Mouse (Mus musculus): ENCODE data around the gene Wnk1. TPM values are rescaled to one million over a fixed set of nuclear protein-coding genes. Genes with fewer than 3 reads are reported as not detected.

Gene Wnk1
- polyA plus RNA-seq, 1 experiment from 2014 or later, result 40.6 TPM

DNA sequence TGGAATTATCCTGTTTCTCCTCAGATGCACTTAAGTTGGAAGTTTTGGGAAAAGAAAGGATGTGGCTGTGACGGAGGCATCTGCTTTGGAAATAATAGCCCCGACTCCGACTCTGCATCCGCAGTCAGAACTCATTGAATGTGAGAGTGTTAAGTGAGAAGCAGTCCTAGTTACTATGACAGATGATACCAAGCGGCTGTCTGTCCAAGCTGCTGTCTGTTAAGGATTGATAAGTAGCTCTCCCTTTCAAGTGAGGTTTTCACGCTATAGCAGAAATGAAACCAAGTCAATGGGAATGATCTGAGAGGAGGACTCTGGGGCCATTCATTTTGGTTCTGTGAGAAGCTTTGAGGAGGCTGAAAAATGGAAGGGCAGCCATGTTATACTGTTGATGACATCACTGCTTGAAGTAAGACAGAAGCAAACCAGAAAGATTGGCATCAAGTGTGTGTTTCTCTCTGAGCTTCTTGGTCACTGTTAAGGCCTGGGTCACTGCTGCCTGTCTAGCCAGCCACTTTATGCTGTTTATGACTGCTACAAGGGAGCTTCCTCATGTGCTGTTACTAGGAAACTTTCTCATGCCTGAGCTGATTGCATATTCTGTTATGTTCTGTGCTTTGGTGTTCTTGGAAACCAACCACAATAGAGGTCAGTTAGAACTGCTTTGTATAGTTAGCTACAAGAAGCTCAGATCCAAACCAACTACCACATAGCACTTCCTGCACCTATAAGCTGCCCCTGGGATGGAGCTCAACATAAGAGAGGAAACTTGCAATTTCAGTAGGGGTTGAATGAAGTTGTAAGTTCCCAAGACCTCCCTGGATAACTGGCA is 38.4 kb upstream of the Wnk1 start:
- H3K4me2 ChIP-seq (ENCODE audit: low read length), result no peak overlapping the region
- H3K36me3 ChIP-seq (ENCODE audit: control insufficient read depth, insufficient read depth, low read length), result no peaks in the 10 kb centered on the region
- no peak for ATAC-seq
- no peak overlapping the region for H3K4me3 ChIP-seq (ENCODE audit: low read depth, low read length)
- no peaks in the 10 kb centered on the region for H3K27me3 ChIP-seq (ENCODE audit: control insufficient read depth, insufficient read depth, low read depth, low read length)
- WGBS, result 89% methylated on average over 6 of the region's 6 CpGs
- no peak overlapping the region for H3K9ac ChIP-seq (ENCODE audit: low read depth, low read length)
- no peak overlapping the region for H3K27ac ChIP-seq (ENCODE audit: low read length)
- H3K9me3 ChIP-seq (replicated peaks; ENCODE audit: control insufficient read depth, low read length, poor library complexity, severe bottlenecking), result no peaks in the 10 kb centered on the region
- no peaks in the 10 kb centered on the region for H3K4me1 ChIP-seq (ENCODE audit: control insufficient read depth, insufficient read depth, low read length)

DNA sequence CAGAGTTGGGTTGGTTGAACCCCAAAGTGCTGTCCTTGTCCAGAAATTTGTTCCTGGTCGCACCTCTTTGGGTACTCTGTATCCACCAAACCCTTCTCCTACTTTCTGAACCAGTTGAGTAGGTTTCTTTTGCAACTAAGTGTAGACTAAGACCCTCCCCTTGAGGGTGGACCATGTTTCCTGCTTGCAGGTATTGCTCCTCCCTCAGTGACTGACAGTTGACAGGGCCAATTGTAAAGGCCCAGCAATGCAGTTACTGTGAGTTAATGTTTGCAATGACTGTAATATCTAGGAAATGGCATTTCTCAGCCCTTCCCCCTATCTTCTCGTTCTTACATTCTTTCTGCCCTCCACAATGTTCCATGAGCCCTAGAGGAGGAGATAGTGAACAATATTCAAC is 34.2 kb upstream of the Wnk1 start:
- Histone ChIP-seq H3K4me1 (ENCODE audit: control insufficient read depth, insufficient read depth, low read length) (no peaks in the 10 kb centered on the region), H3K9me3 (replicated peaks; ENCODE audit: control insufficient read depth, low read length, poor library complexity, severe bottlenecking) (no peaks in the 10 kb centered on the region), H3K27me3 (ENCODE audit: control insufficient read depth, insufficient read depth, low read depth, low read length) (no peaks in the 10 kb centered on the region), H3K4me3 (ENCODE audit: low read depth, low read length) (no peak overlapping the region), H3K4me2 (ENCODE audit: low read length) (no peak overlapping the region), H3K9ac (ENCODE audit: low read depth, low read length) (no peak overlapping the region), H3K27ac (ENCODE audit: low read length) (no peak overlapping the region), H3K36me3 (ENCODE audit: control insufficient read depth, insufficient read depth, low read length) (no peaks in the 10 kb centered on the region)
- 87% methylated on average over 2 of the region's 2 CpGs for WGBS
- ATAC-seq, result no peak

DNA sequence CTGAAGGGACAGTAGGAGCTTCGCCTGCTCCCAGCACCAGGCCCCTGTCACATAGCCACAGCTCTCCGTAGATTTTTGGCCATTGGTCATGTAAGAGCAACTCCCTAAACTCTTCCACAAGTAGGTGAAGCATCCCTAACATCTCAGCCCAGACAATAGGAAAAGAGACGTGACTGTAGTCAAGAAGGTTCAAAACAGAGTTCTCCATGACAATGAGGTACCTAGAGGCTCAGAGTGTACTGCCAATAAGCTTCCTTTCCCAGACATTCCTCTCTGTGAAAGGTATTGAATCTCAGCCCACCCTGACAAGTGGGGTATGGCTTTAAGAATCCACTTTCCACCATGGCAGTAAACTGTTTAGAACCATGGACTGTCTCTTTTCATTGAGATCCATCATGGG is 31.1 kb upstream of the Wnk1 start:
- 85% methylated on average over 3 of the region's 3 CpGs for WGBS
- no peak overlapping the region for H3K4me2 ChIP-seq (ENCODE audit: low read length)

DNA sequence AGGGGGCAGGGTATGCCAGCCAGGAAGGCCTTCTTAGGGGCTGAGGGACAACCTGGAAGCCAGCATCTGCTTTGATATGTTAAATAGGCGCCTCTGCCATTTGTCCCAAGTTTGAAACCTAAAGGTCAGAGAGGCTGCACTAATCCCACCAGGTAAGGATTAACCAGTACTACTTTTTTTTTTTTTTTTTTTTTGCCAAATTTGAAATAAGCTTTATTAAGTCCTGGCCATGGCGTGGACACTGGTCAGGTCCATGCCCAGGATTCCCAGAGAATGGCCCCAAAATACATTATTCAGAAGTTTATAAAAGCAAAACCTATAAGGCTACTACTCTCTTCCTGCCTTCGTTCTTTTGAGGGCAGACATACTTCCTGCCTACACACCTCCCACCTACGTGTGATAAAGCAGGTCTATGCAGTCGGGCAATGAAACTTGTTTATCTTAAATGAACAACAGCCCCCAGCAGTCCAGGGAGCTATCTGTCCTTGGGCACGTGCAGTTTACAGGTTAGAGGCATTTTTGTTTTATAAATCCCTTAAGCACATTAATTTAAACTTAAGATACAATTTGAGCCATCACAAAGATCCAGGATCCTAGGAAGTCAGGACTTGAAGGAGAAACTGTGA is 27.2 kb upstream of the Wnk1 start:
- no peaks in the 10 kb centered on the region for H3K4me1 ChIP-seq (ENCODE audit: control insufficient read depth, insufficient read depth, low read length)
- no peak for ATAC-seq
- no peak overlapping the region for H3K4me3 ChIP-seq (ENCODE audit: low read depth, low read length)
- H3K27me3 ChIP-seq (ENCODE audit: control insufficient read depth, insufficient read depth, low read depth, low read length), result no peaks in the 10 kb centered on the region
- H3K4me2 ChIP-seq (ENCODE audit: low read length), result no peak overlapping the region
- no peaks in the 10 kb centered on the region for H3K9me3 ChIP-seq (replicated peaks; ENCODE audit: control insufficient read depth, low read length, poor library complexity, severe bottlenecking)
- no peak overlapping the region for H3K27ac ChIP-seq (ENCODE audit: low read length)
- no peaks in the 10 kb centered on the region for H3K36me3 ChIP-seq (ENCODE audit: control insufficient read depth, insufficient read depth, low read length)
- H3K9ac ChIP-seq (ENCODE audit: low read depth, low read length), result no peak overlapping the region
- 77% methylated on average over 6 of the region's 6 CpGs for WGBS

More for the DNA sequence above, 31.1 kb upstream of the Wnk1 start:
- no peaks in the 10 kb centered on the region for H3K27me3 ChIP-seq (ENCODE audit: control insufficient read depth, insufficient read depth, low read depth, low read length)
- no peak overlapping the region for H3K27ac ChIP-seq (ENCODE audit: low read length)
- no peaks in the 10 kb centered on the region for H3K4me1 ChIP-seq (ENCODE audit: control insufficient read depth, insufficient read depth, low read length)
- H3K36me3 ChIP-seq (ENCODE audit: control insufficient read depth, insufficient read depth, low read length), result no peaks in the 10 kb centered on the region
- no peak overlapping the region for H3K4me3 ChIP-seq (ENCODE audit: low read depth, low read length)
- no peak for ATAC-seq
- H3K9me3 ChIP-seq (replicated peaks; ENCODE audit: control insufficient read depth, low read length, poor library complexity, severe bottlenecking), result no peaks in the 10 kb centered on the region
- no peak overlapping the region for H3K9ac ChIP-seq (ENCODE audit: low read depth, low read length)

GRCm38 (mm10) chr6:120064627-120065026 is 26.2 kb upstream of the Wnk1 start:
- H3K27ac ChIP-seq (ENCODE audit: low read length), result no peak overlapping the region
- H3K4me2 ChIP-seq (ENCODE audit: low read length), result no peak overlapping the region
- H3K36me3 ChIP-seq (ENCODE audit: control insufficient read depth, insufficient read depth, low read length), result no peaks in the 10 kb centered on the region
- H3K9ac ChIP-seq (ENCODE audit: low read depth, low read length), result no peak overlapping the region
- no peaks in the 10 kb centered on the region for H3K4me1 ChIP-seq (ENCODE audit: control insufficient read depth, insufficient read depth, low read length)
- no peak overlapping the region for H3K4me3 ChIP-seq (ENCODE audit: low read depth, low read length)
- no peak for ATAC-seq
- H3K27me3 ChIP-seq (ENCODE audit: control insufficient read depth, insufficient read depth, low read depth, low read length), result no peaks in the 10 kb centered on the region
- 41% methylated on average over 2 of the region's 2 CpGs for WGBS
- H3K9me3 ChIP-seq (replicated peaks; ENCODE audit: control insufficient read depth, low read length, poor library complexity, severe bottlenecking), result no peaks in the 10 kb centered on the region

GRCm38 (mm10) chr6:120062934-120063333 is 24.5 kb upstream of the Wnk1 start:
- no peaks in the 10 kb centered on the region for H3K36me3 ChIP-seq (ENCODE audit: control insufficient read depth, insufficient read depth, low read length)
- no peak overlapping the region for H3K9ac ChIP-seq (ENCODE audit: low read depth, low read length)
- H3K27ac ChIP-seq (ENCODE audit: low read length), result no peak overlapping the region
- 89% methylated on average over 5 of the region's 5 CpGs for WGBS
- no peak overlapping the region for H3K4me2 ChIP-seq (ENCODE audit: low read length)
- no peaks in the 10 kb centered on the region for H3K4me1 ChIP-seq (ENCODE audit: control insufficient read depth, insufficient read depth, low read length)
- no peak for ATAC-seq
- no peak overlapping the region for H3K4me3 ChIP-seq (ENCODE audit: low read depth, low read length)
- H3K27me3 ChIP-seq (ENCODE audit: control insufficient read depth, insufficient read depth, low read depth, low read length), result no peaks in the 10 kb centered on the region
- no peaks in the 10 kb centered on the region for H3K9me3 ChIP-seq (replicated peaks; ENCODE audit: control insufficient read depth, low read length, poor library complexity, severe bottlenecking)

DNA sequence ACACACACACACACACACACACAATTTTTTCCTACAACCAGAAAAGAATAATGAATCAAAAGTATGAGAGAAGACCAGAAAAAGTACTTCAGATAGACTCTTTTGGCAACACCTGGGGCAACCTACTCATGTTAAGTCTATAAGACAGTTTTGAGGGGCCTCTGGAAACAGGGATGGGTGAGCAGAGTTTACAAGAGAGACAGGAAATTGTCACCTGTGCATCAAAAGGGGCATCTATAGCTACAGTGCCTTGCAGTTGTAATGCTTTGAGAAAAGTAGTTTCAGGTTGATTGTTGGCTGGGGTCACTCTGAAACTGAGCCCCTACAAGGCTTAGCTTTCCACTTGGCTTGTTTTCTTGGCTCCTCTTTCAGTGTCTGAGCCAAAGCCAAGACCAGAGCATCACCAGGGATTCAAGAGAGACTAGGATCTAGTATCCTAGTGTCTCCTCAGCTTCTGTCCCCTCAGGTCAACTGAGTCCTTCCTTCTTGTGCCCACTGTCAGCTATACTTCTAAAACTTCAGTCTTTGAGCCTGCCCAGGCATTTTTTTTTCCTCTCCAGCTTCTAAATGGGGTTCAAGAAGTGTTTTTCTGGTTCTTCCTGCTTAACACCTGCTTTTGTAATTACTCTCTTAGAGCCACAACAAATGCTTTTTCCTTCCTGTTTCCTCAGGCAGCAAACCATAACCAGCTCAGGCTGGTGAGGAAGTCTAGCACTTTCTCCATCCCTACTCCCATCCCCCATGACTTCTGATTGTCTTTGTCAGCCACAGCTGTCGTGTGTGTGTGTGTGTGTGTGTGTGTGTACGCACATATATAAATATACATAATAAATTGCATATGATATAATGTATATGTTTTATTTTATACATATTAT is 17.4 kb upstream of the Wnk1 start:
- no peaks in the 10 kb centered on the region for H3K27me3 ChIP-seq (ENCODE audit: control insufficient read depth, insufficient read depth, low read depth, low read length)
- H3K27ac ChIP-seq (ENCODE audit: low read length), result no peak overlapping the region
- no peak for ATAC-seq
- no peak overlapping the region for H3K4me3 ChIP-seq (ENCODE audit: low read depth, low read length)
- no peaks in the 10 kb centered on the region for H3K9me3 ChIP-seq (replicated peaks; ENCODE audit: control insufficient read depth, low read length, poor library complexity, severe bottlenecking)
- no peak overlapping the region for H3K4me2 ChIP-seq (ENCODE audit: low read length)
- no peaks in the 10 kb centered on the region for H3K36me3 ChIP-seq (ENCODE audit: control insufficient read depth, insufficient read depth, low read length)
- no peak overlapping the region for H3K9ac ChIP-seq (ENCODE audit: low read depth, low read length)
- H3K4me1 ChIP-seq (ENCODE audit: control insufficient read depth, insufficient read depth, low read length), result no peaks in the 10 kb centered on the region
- WGBS, result 77% methylated on average over 2 of the region's 2 CpGs

DNA sequence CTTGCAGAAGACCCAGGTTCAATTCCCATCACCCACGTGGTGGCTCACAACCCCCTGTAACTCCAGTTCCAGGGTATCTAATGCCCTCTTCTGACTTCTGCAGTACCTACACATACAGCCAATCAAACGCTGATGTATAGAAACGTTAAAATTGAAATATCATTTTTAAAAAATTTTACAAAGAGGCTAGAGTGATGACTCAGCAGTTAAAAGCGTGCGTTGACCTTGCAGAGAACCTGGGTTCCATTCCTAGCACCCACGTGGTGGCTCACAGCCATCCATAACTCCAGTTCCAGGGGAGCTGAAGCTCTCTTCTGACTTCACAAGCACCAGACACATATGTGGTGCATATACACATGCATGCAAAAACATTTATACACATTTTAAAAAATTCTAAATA is 15.9 kb upstream of the Wnk1 start:
- no peaks in the 10 kb centered on the region for H3K9me3 ChIP-seq (replicated peaks; ENCODE audit: control insufficient read depth, low read length, poor library complexity, severe bottlenecking)
- H3K4me1 ChIP-seq (ENCODE audit: control insufficient read depth, insufficient read depth, low read length), result no peaks in the 10 kb centered on the region
- H3K27me3 ChIP-seq (ENCODE audit: control insufficient read depth, insufficient read depth, low read depth, low read length), result no peaks in the 10 kb centered on the region
- H3K27ac ChIP-seq (ENCODE audit: low read length), result no peak overlapping the region
- H3K9ac ChIP-seq (ENCODE audit: low read depth, low read length), result no peak overlapping the region
- no peaks in the 10 kb centered on the region for H3K36me3 ChIP-seq (ENCODE audit: control insufficient read depth, insufficient read depth, low read length)
- H3K4me3 ChIP-seq (ENCODE audit: low read depth, low read length), result no peak overlapping the region
- 86% methylated on average over 6 of the region's 6 CpGs for WGBS
- no peak for ATAC-seq
- H3K4me2 ChIP-seq (ENCODE audit: low read length), result no peak overlapping the region

Measured in midbrain, embryonic 16.5 days (tissue).